Mouse (Mus musculus): ENCODE results near the gene Ccdc181. TPM values are rescaled to one million over a fixed set of nuclear protein-coding genes. Genes with fewer than 3 reads are reported as not detected.

Ccdc181 gene
- 1.7 and 3.2 TPM in 2 replicates for polyA plus RNA-seq (2012; rRNA removed; ENCODE audit: low replicate concordance)

GRCm38 (mm10) chr1:164275455-164275954 is at the start of gene Ccdc181:
Ccdc181 (plus strand) TSS chr1:164275585.

GRCm38 (mm10) chr1:164248465-164249331 is 26.7 kb upstream of the Ccdc181 start, which contains the start of gene Slc19a2:
Slc19a2 (plus strand) TSS chr1:164249046.

DNA sequence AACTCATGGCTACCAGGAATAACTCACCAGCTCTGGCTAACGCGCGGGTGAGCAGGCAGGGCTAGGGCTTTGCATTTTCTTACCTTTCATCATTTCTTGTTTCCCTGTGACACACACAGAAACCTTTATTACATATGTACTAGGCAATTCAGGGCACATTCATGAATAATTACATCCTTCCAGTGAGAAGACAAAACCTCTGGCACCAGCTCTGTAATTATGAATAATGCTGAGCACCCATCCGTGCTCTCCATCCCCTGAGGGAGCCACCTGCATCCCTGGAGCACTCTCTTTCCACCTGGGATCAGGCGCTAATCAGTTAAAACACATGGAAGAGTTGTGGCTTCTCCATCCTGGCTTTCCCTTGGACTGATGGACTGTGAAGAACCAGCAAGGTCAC is 28.4 kb downstream of the Ccdc181 start, which contains the start of gene Nme7:
Nme7 (plus strand) TSS at position 301 of the 400 bp plus-strand sequence.

DNA sequence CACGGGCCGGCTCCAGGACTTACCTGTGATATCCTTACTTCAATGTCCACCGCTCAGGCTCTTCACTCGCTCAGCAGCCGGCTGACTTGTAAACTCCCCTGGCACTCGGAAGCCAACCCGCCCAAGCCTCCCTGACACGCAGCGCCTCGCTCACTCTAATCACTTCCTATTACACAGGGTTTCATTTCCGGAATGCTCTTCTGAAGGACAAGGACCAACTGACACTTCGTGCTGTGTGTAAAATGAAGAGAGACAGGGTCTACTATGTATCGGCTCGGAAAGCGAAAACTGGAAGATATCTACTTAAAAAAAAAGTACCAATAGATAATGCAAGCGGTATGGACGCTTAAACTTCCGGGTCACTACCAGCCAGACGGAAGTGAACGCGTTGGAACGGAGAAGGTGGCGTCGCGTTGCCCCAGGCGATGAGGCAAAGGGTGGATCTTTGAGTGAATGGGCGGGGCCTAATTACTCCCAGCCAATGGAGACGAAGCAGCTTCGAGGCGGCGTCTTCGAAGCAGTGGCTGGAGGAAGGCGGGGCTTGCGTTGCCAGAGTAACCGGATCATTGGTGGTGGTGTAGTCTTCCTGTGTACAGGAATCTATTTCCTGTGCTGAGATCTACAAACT is 31.9 kb downstream of the Ccdc181 start, which contains the start of gene Blzf1:
Blzf1 (minus strand) TSS at position 366 of the 628 bp plus-strand sequence.

Other genes with a start within 250 kb of the Ccdc181 start
- 0.04 and 0.67 TPM in 2 replicates for gene Sele, start 227.4 kb upstream of the Ccdc181 start, polyA plus RNA-seq (2012; rRNA removed; ENCODE audit: low replicate concordance)
- 1.0 and 2.1 TPM in 2 replicates for gene Sell, start 213.6 kb upstream of the Ccdc181 start, polyA plus RNA-seq (2012; rRNA removed; ENCODE audit: low replicate concordance)
- gene Selp, start 160.3 kb upstream of the Ccdc181 start, polyA plus RNA-seq (2012; rRNA removed; ENCODE audit: low replicate concordance): 7.4 and 10.4 TPM in 2 replicates
- gene F5, start 123.7 kb upstream of the Ccdc181 start, polyA plus RNA-seq (2012; rRNA removed; ENCODE audit: low replicate concordance): 0.43 and 3.7 TPM in 2 replicates
- 6.0 and 11.5 TPM in 2 replicates for gene Slc19a2, start 26.5 kb upstream of the Ccdc181 start, polyA plus RNA-seq (2012; rRNA removed; ENCODE audit: low replicate concordance)
- 7.0 and 10.2 TPM in 2 replicates for gene Nme7, start 28.5 kb downstream of the Ccdc181 start, polyA plus RNA-seq (2012; rRNA removed; ENCODE audit: low replicate concordance)
- 6.2 and 7.1 TPM in 2 replicates for gene Blzf1, start 31.9 kb downstream of the Ccdc181 start, polyA plus RNA-seq (2012; rRNA removed; ENCODE audit: low replicate concordance)
- 5.5 and 31.4 TPM in 2 replicates for gene Atp1b1, start 182.8 kb downstream of the Ccdc181 start, polyA plus RNA-seq (2012; rRNA removed; ENCODE audit: low replicate concordance)

Measured in subcutaneous adipose tissue, adult 2 months (tissue).